Mouse (Mus musculus): ENCODE measurements around the gene Arl10. TPM values are rescaled to one million over a fixed set of nuclear protein-coding genes. Genes with fewer than 3 reads are reported as not detected.
A peak's percentile ranks its signal among the peaks of the same experiment; 100 is the strongest.
"Not testable (repeated sequence)": the region's sequence is repeated elsewhere in the genome, so short reads cannot be mapped to it uniquely, and the experiment has no call there.

Gene Arl10
- total and polyA plus RNA-seq, 2 experiments from 2014 or later = 80.2 to 161 TPM

DNA sequence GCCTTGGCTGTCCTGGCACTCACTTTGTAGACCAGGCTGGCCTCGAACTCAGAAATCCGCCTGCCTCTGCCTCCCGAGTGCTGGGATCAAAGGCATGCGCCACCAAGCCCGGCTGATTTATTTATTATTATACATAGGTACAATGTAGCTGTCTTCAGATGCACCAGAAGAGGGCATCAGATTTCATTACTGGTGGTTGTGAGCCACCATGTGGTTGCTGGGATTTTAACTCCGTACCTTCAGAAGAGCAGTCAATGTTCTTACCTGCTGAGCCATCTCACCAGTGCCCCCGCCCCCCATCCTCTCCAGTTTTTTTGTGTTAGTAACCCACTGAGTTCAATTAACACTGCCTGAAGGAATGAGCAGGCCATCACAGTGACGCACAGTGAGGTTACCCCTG lies 38.3 kb downstream of the Arl10 start:
- H3K36me3 ChIP-seq (ENCODE audit: insufficient read depth, low read length); H3K4me2 ChIP-seq (ENCODE audit: low read depth, low read length, poor library complexity, severe bottlenecking); H3K4me3 ChIP-seq (ENCODE audit: low read depth, low read length); ATAC-seq (ENCODE audit: low FRiP score); H3K9ac ChIP-seq (replicated peaks; ENCODE audit: low read length, poor library complexity, severe bottlenecking); H3K9me3 ChIP-seq (ENCODE audit: low read length); H3K27me3 ChIP-seq (ENCODE audit: insufficient read depth, low read length); H3K27ac ChIP-seq (ENCODE audit: low read depth, low read length); DNase-seq (ENCODE audit: low spot score): not testable (repeated sequence)
- peak; percentile 35 for TF ChIP-seq CTCF (IDR thresholded peaks at IDR 0.05)
- peaks cover 13% of the 10 kb centered on the region for H3K4me1 ChIP-seq (ENCODE audit: insufficient read depth, low read length)
- WGBS = 82% methylated on average over 8 of the region's 8 CpGs

DNA sequence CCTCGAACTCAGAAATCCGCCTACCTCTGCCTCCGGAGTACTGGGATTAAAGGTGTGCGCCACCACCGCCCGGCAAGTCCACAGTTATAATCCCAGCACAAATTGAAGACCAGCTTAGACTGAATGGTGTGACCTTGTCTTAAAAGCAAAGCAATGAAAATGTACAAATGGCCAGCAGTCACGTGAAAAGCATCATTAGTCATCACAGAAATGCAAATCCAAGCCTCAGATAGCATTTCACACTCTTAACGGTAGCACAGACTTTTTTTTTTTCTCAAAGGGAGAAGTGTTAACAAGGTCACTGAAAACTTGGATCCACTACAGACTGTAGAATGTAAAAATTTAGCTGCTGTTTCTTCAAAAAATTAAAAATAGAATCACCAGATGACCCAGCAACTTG lies 41.5 kb downstream of the Arl10 start:
- no peaks in the 10 kb centered on the region for H3K27me3 ChIP-seq (ENCODE audit: insufficient read depth, low read length)
- H3K9me3 ChIP-seq (ENCODE audit: low read length) = no peaks in the 10 kb centered on the region
- no peak overlapping the region for H3K9ac ChIP-seq (replicated peaks; ENCODE audit: low read length, poor library complexity, severe bottlenecking)
- 86% methylated on average over 8 of the region's 8 CpGs for WGBS
- H3K36me3 ChIP-seq (ENCODE audit: insufficient read depth, low read length) = no peaks in the 10 kb centered on the region
- H3K4me2 ChIP-seq (ENCODE audit: low read depth, low read length, poor library complexity, severe bottlenecking) = no peak overlapping the region
- no peak overlapping the region for H3K4me3 ChIP-seq (ENCODE audit: low read depth, low read length)
- DNase-seq (ENCODE audit: low spot score) = no peak
- H3K4me1 ChIP-seq (ENCODE audit: insufficient read depth, low read length) = no peaks in the 10 kb centered on the region
- TF ChIP-seq CTCF (IDR thresholded peaks at IDR 0.05) = no peak
- ATAC-seq (ENCODE audit: low FRiP score) = no peak
- no peak overlapping the region for H3K27ac ChIP-seq (ENCODE audit: low read depth, low read length)

DNA sequence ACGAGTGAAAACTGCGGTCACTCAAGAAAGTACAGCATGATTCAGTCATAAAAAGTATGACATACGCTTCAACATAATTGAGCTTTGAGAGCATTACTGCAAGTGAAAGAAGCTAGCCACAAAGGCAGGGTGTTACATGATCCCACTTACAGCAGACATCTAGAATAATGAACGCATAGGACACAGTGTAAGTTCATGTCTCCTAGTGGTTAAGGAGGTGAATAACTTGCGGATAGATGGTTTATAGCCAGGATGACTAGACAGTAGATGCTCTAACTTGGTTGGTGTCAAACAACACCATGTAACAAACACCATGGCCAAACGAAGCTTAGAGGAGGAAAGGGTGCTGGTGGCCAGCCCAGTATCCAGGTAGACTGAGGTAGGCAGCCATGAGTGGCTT lies 42.2 kb downstream of the Arl10 start:
- Histone ChIP-seq H3K4me1 (ENCODE audit: insufficient read depth, low read length) (no peaks in the 10 kb centered on the region), H3K9me3 (ENCODE audit: low read length) (no peaks in the 10 kb centered on the region), H3K27me3 (ENCODE audit: insufficient read depth, low read length) (no peaks in the 10 kb centered on the region), H3K9ac (replicated peaks; ENCODE audit: low read length, poor library complexity, severe bottlenecking) (no peak overlapping the region), H3K4me3 (ENCODE audit: low read depth, low read length) (no peak overlapping the region), H3K4me2 (ENCODE audit: low read depth, low read length, poor library complexity, severe bottlenecking) (no peak overlapping the region), H3K36me3 (ENCODE audit: insufficient read depth, low read length) (no peaks in the 10 kb centered on the region), H3K27ac (ENCODE audit: low read depth, low read length) (no peak overlapping the region)
- WGBS = 69% methylated on average over 6 of the region's 6 CpGs
- DNase-seq (ENCODE audit: low spot score) (no peak), ATAC-seq (ENCODE audit: low FRiP score) (no peak)
- peak; percentile 33; the same call in 1 of the 2 replicates for TF ChIP-seq CTCF (IDR thresholded peaks at IDR 0.05)

DNA sequence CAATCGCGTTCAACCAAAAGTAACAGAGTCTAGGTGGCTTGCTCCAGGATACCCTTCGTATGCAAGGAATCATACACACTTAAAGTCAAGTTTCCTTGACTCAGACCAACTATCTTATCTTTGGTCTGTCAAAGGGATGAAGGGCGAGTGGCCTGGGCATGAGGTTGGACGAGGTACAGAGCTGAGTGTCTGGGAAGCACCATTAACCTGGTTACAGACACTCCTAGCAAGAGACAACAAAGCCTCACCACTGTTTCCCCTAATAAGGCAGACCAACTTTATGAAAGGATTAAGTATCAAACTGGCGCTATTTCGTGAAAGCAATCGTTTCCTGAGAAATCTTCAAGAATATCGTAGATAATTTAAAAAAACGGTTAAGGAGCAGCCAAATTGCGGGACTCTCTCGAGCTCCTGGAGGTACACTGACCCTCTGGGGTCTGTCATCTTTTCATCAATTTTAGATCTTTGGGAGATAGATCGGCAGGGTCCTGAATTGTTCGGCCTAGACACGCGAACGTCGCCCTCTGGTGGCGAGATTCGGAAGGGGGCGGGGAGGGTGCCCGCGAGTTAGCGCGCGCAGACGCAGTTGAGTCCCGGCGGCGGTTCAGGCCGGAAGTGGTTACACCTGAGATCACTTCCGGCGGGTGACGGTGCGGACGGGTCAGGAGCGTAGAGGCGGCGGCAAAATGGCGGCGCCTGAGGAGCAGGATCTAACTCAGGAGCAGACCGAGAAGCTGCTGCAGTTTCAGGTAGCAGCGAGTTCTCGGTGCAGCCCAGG lies 46.5 kb downstream of the Arl10 start, which contains the start of gene Faf2:
TSS of gene Faf2 (plus strand) at position 630 of the 778 bp plus-strand sequence.
- peak within 1 kb of the TSS; percentile 60 for H3K4me2 ChIP-seq (ENCODE audit: low read depth, low read length, poor library complexity, severe bottlenecking)
- H3K27ac ChIP-seq (ENCODE audit: low read depth, low read length) = peak within 1 kb of the TSS; percentile 88
- H3K9me3 ChIP-seq (ENCODE audit: low read length) = no peaks in the 10 kb centered on the region
- no peaks in the 10 kb centered on the region for H3K27me3 ChIP-seq (ENCODE audit: insufficient read depth, low read length)
- DNase-seq (ENCODE audit: low spot score) = peak; percentile 97
- 12% methylated on average over 44 of the region's 44 CpGs for WGBS
- peak; percentile 100 for TF ChIP-seq CTCF (IDR thresholded peaks at IDR 0.05)
- peak within 1 kb of the TSS; percentile 89 for H3K9ac ChIP-seq (replicated peaks; ENCODE audit: low read length, poor library complexity, severe bottlenecking)
- peaks cover 9% of the 10 kb centered on the region; the same call in 1 of the 2 replicates for H3K4me1 ChIP-seq (ENCODE audit: insufficient read depth, low read length)
- H3K4me3 ChIP-seq (ENCODE audit: low read depth, low read length) = peak within 1 kb of the TSS; percentile 92
- ATAC-seq (ENCODE audit: low FRiP score) = peak; percentile 99
- H3K36me3 ChIP-seq (ENCODE audit: insufficient read depth, low read length) = no peaks in the 10 kb centered on the region

DNA sequence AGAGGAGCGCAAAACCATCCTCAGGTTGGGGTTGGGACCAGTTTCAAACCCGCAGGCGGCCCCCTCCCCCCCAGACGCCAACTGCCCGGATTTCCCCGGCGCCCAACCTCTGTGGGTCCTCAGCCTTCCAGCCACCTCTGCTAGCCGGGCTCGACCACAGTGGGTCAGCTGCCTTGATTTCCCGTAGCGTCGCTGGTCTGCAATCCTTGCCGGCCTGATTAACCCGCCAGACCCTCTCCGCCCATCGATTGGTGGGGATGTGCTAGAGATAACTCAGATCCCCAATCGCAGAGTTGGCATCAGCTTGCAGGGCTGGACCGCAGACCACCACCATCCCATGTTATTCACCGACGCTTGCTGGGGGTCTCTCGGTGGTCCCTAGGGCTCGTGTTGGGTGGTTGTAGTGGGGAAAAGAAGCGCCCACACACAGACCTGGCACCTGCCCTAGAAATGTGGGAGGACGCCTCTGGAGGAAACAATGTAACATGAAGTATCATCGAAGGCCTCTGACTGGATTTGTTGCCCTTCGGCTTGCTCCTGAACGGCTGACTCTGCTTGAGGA lies 47.2 kb downstream of the Arl10 start:
- ATAC-seq (ENCODE audit: low FRiP score) (peak; percentile 62), DNase-seq (ENCODE audit: low spot score) (peak; percentile 10)
- 1% methylated on average over 26 of the region's 27 CpGs for WGBS
- no peaks in the 10 kb centered on the region for H3K36me3 ChIP-seq (ENCODE audit: insufficient read depth, low read length)
- peaks cover 9% of the 10 kb centered on the region; the same call in 1 of the 2 replicates for H3K4me1 ChIP-seq (ENCODE audit: insufficient read depth, low read length)
- H3K4me2 ChIP-seq (ENCODE audit: low read depth, low read length, poor library complexity, severe bottlenecking) = peak overlapping the region; percentile 60
- H3K9ac ChIP-seq (replicated peaks; ENCODE audit: low read length, poor library complexity, severe bottlenecking) = peak overlapping the region; percentile 89
- H3K4me3 ChIP-seq (ENCODE audit: low read depth, low read length) = peak overlapping the region; percentile 92
- H3K27ac ChIP-seq (ENCODE audit: low read depth, low read length) = peak overlapping the region; percentile 88
- H3K27me3 ChIP-seq (ENCODE audit: insufficient read depth, low read length) = no peaks in the 10 kb centered on the region
- no peak for TF ChIP-seq CTCF (IDR thresholded peaks at IDR 0.05)
- no peaks in the 10 kb centered on the region for H3K9me3 ChIP-seq (ENCODE audit: low read length)

DNA sequence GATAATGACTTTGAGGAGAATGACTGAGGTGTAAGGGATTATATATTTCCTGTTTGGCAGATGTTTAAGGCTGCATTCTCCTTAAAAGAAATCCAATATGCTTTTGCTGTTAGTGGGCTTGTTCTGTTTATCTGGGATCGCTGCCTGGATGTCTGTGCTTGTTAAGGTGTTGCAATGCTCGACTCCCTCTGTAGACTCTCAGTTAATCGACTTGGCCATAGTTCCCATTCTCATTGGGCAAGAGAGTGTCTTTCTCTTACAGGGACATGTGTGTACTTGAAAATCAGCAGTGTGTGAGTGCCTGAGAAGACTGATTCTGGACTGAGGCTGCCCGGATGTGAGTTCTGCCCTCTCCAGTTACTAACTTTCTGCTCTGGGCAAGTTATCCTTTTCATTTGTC lies 54.3 kb downstream of the Arl10 start:
- Histone ChIP-seq H3K4me1 (ENCODE audit: insufficient read depth, low read length) (no peaks in the 10 kb centered on the region), H3K4me2 (ENCODE audit: low read depth, low read length, poor library complexity, severe bottlenecking) (no peak overlapping the region), H3K36me3 (ENCODE audit: insufficient read depth, low read length) (no peaks in the 10 kb centered on the region), H3K9me3 (ENCODE audit: low read length) (no peaks in the 10 kb centered on the region), H3K4me3 (ENCODE audit: low read depth, low read length) (no peak overlapping the region), H3K27me3 (ENCODE audit: insufficient read depth, low read length) (no peaks in the 10 kb centered on the region), H3K9ac (replicated peaks; ENCODE audit: low read length, poor library complexity, severe bottlenecking) (no peak overlapping the region), H3K27ac (ENCODE audit: low read depth, low read length) (no peak overlapping the region)
- WGBS = 92% methylated on average over 4 of the region's 4 CpGs
- ATAC-seq (ENCODE audit: low FRiP score) (no peak), DNase-seq (ENCODE audit: low spot score) (no peak)
- no peak for TF ChIP-seq CTCF (IDR thresholded peaks at IDR 0.05)

Small RNA genes within 50 kb of the gene (microRNA-seq; reads per million reads assigned to microRNA genes)
- not detected for gene Gm24195 (ENCODE audit: borderline number of aligned reads)

Other genes starting within 250 kb of the Arl10 start
- 88.7 and 106 TPM in 2 replicates for gene Cplx2, start 203.7 kb upstream of the Arl10 start, total RNA-seq (2014; rRNA removed)
- gene Cplx2, start 203.7 kb upstream of the Arl10 start, polyA plus RNA-seq (2015; fragmentation: Nextera tagmentation; extraction: Ambion mirVana) = 30.4 and 31.2 TPM in 2 replicates
- gene Thoc3, start 106.2 kb upstream of the Arl10 start, total RNA-seq (2014; rRNA removed) = 51.7 and 62.6 TPM in 2 replicates
- 127 and 133 TPM in 2 replicates for gene Thoc3, start 106.2 kb upstream of the Arl10 start, polyA plus RNA-seq (2015; fragmentation: Nextera tagmentation; extraction: Ambion mirVana)
- 20.1 and 23.6 TPM in 2 replicates for gene Simc1, start 71.2 kb upstream of the Arl10 start, total RNA-seq (2014; rRNA removed)
- 9.8 and 10.2 TPM in 2 replicates for gene Simc1, start 71.2 kb upstream of the Arl10 start, polyA plus RNA-seq (2015; fragmentation: Nextera tagmentation; extraction: Ambion mirVana)
- 205 and 230 TPM in 2 replicates for gene 4833439L19Rik, start 9.6 kb upstream of the Arl10 start, total RNA-seq (2014; rRNA removed)
- gene 4833439L19Rik, start 9.6 kb upstream of the Arl10 start, polyA plus RNA-seq (2015; fragmentation: Nextera tagmentation; extraction: Ambion mirVana) = 240 and 248 TPM in 2 replicates
- gene Nop16, start 15.1 kb downstream of the Arl10 start, total RNA-seq (2014; rRNA removed) = 26.7 TPM in 2 replicates
- gene Nop16, start 15.1 kb downstream of the Arl10 start, polyA plus RNA-seq (2015; fragmentation: Nextera tagmentation; extraction: Ambion mirVana) = 53.8 and 54.1 TPM in 2 replicates
- gene Higd2a, start 15.2 kb downstream of the Arl10 start, total RNA-seq (2014; rRNA removed) = 110 and 203 TPM in 2 replicates
- gene Higd2a, start 15.2 kb downstream of the Arl10 start, polyA plus RNA-seq (2015; fragmentation: Nextera tagmentation; extraction: Ambion mirVana) = 327 and 330 TPM in 2 replicates
- gene Cltb, start 36.3 kb downstream of the Arl10 start, total RNA-seq (2014; rRNA removed) = 243 and 256 TPM in 2 replicates
- gene Cltb, start 36.3 kb downstream of the Arl10 start, polyA plus RNA-seq (2015; fragmentation: Nextera tagmentation; extraction: Ambion mirVana) = 326 and 328 TPM in 2 replicates
- gene Faf2, start 46.8 kb downstream of the Arl10 start, total RNA-seq (2014; rRNA removed) = 49.3 and 57.9 TPM in 2 replicates
- gene Faf2, start 46.8 kb downstream of the Arl10 start, polyA plus RNA-seq (2015; fragmentation: Nextera tagmentation; extraction: Ambion mirVana) = 53.0 and 56.4 TPM in 2 replicates
- gene Rnf44, start 118.9 kb downstream of the Arl10 start, total RNA-seq (2014; rRNA removed) = 67.6 and 71.2 TPM in 2 replicates
- 51.7 and 52.0 TPM in 2 replicates for gene Rnf44, start 118.9 kb downstream of the Arl10 start, polyA plus RNA-seq (2015; fragmentation: Nextera tagmentation; extraction: Ambion mirVana)
- gene Cdhr2, start 126.4 kb downstream of the Arl10 start, total RNA-seq (2014; rRNA removed) = 0.33 and 0.52 TPM in 2 replicates
- 0.65 and 0.84 TPM in 2 replicates for gene Cdhr2, start 126.4 kb downstream of the Arl10 start, polyA plus RNA-seq (2015; fragmentation: Nextera tagmentation; extraction: Ambion mirVana)
- gene Gprin1, start 174.9 kb downstream of the Arl10 start, total RNA-seq (2014; rRNA removed) = 167 and 170 TPM in 2 replicates
- gene Gprin1, start 174.9 kb downstream of the Arl10 start, polyA plus RNA-seq (2015; fragmentation: Nextera tagmentation; extraction: Ambion mirVana) = 21.7 and 23.0 TPM in 2 replicates
- gene Sncb, start 191.6 kb downstream of the Arl10 start, total RNA-seq (2014; rRNA removed) = 84.6 and 90.6 TPM in 2 replicates
- 213 and 233 TPM in 2 replicates for gene Sncb, start 191.6 kb downstream of the Arl10 start, polyA plus RNA-seq (2015; fragmentation: Nextera tagmentation; extraction: Ambion mirVana)
- gene Eif4e1b, start 209.0 kb downstream of the Arl10 start, total RNA-seq (2014; rRNA removed) = not detected in 2 replicates
- gene Eif4e1b, start 209.0 kb downstream of the Arl10 start, polyA plus RNA-seq (2015; fragmentation: Nextera tagmentation; extraction: Ambion mirVana) = not detected in 2 replicates
- 43.4 and 58.1 TPM in 2 replicates for gene Tspan17, start 214.4 kb downstream of the Arl10 start, total RNA-seq (2014; rRNA removed)
- 100 and 115 TPM in 2 replicates for gene Tspan17, start 214.4 kb downstream of the Arl10 start, polyA plus RNA-seq (2015; fragmentation: Nextera tagmentation; extraction: Ambion mirVana)

All from midbrain, postnatal 0 days (tissue).